Mouse (Mus musculus) layer of hippocampus, adult 9-10 months (tissue): ENCODE measurements at regions not wholly inside any gene's neighbourhood (a gene's known extent, or its start where the extent isn't known, plus 50 kb on each side); places are given as distances from the start of the nearest gene placed in this dataset.

ENCODE experiments used
- DNase-seq: peaks from one replicate; pipeline ENCODE4 v3.0.0; 2022; ENCODE audit warnings: low spot score

- no peak for DNase-seq
These were observed 149.9 kb upstream of the Trib2 start for GRCm38 (mm10) chr12:15966631-15967030.

GRCm38 (mm10) chr12:15965921-15966320, 149.2 kb upstream of the Trib2 start:
- DNase-seq = no peak

DNA sequence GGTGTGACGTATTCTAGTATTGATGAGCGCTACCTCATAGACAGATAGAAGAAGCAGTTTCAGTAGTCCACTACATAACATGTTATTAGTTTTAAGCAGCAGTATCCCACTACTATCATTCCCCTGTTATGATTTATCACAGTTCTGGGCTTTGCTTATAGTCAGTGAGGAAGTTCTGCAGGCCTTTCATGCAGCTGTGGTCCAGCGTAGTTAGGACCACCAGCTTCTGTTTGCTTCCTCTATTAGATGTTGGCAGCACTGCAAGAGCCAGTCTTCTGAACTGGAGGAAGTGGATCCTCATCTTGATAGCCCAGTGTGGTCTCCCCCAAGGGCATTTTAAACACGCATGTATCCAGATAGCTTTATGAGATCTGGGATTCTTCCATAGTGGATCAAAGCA, 147.4 kb upstream of the Trib2 start:
- DNase-seq = no peak

DNA sequence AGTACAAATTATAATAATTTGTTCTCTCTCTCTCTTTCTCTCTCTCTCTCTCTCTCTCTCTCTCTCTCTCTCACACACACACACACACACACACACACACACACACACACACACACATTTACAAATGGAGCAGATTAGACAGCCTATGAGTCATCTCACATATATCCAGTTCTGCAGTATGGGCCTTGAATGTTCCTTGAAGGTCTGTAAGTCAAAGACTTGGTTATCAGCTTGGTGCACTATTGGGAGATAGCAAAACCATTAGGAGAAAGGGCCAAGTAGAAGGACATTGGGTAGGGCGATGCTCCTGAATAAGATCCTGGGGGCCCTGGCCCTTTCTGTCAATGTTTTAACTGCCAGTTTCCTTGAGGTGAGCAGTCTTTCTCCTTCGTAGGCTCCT, 145.1 kb upstream of the Trib2 start:
- DNase-seq = no peak

DNA sequence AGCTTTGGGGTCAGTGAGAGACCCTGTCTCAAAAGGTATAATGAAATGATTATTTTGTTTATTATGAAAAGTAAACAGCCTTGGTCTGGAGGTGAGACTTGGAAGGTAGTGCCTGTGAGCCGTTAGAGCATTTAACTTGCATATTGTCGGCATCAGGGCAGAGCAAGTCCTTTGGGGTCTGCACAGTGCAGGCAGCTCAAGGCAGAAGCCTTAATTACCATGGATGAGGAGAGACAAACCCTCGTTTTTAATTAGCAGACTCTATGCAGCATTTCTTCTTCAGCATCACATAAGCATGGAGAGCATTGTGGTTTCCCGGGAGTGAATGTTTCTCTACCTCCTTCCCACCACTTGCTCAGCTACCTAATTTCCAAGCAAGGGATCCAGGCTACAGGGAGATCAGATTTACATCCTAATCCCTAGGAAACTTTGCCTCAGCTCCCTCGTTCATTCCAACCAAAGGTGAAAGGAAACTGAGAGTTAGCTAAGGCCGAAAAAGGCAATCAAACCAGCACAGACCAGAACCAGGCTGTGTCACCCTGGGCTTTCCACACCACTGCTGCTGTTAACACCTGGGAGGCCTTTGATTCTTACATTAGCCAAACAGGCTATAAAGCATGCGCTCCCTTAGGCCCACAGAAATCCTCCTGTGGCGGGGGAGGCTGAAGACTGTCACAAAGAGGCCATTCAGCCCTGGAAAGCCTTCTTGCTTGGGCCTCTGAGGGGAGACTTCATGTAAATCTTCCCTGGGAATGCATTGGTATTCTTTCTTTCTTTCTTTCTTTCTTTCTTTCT, 120.9 kb upstream of the Trib2 start:
- DNase-seq = no peak

GRCm38 (mm10) chr12:15932067-15932466, 115.3 kb upstream of the Trib2 start:
- DNase-seq = no peak

GRCm38 (mm10) chr12:15931535-15931934, 114.8 kb upstream of the Trib2 start:
- no peak for DNase-seq

DNA sequence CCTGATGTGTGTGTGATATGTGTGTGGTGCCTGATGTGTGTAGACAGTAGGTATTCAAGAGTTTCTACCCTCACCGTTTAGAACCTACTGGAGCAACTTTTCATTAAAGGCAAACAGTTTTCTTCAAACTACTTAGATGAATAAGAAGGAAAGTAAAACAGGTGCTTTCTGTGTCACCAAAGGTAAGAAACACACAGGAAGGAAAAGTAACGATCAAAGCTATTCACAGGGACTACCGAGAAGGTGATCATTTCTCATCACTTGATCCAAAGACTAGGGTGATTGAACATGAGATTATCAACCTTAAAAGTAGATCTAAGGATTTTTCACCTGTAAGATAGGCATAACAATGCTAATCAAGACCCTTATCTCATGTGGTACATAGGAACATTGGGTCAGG, 113.4 kb upstream of the Trib2 start:
- DNase-seq = no peak

DNA sequence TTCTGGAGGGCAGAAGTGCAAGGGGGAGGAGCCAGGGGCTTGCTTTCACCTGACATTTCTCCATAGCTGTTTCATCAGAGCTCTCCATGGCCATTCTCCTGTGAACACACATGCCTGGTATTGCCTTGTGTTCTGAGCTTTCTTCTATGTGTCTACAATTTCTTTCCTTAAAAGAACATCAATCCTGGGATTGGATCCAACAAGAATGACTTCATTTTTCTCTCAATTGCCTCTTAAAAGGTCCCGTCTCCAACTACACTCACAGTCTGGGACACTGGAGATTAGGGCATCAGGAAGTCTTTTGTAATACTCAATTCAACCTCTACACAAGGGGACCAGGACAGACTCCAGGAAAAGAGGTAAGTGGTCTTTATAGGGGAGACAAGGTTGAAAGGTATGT, 112.8 kb upstream of the Trib2 start:
- no peak for DNase-seq

- no peak for DNase-seq
These were observed 101.6 kb upstream of the Trib2 start for GRCm38 (mm10) chr12:15918291-15918690.

DNA sequence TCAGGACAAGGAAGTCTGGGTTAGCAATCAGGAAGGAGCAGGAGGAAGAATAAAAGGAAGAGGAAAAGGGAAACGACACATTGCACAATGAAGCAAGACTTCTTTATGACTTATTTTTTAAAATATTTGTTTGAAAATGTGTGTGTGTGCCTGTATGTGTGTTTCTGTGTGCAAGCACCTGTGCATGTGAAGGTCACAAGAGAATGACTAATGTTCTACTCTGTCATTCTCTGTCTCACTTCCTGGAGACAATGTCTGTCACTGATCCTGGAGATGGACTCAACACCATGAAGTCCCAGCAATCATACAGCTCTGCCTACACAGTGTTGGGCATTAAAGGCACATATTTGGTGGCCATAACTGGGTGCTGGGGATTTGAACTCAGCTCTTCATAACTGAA, 96.2 kb upstream of the Trib2 start:
- no peak for DNase-seq

GRCm38 (mm10) chr12:15912491-15912890, 95.8 kb upstream of the Trib2 start:
- DNase-seq = no peak

DNA sequence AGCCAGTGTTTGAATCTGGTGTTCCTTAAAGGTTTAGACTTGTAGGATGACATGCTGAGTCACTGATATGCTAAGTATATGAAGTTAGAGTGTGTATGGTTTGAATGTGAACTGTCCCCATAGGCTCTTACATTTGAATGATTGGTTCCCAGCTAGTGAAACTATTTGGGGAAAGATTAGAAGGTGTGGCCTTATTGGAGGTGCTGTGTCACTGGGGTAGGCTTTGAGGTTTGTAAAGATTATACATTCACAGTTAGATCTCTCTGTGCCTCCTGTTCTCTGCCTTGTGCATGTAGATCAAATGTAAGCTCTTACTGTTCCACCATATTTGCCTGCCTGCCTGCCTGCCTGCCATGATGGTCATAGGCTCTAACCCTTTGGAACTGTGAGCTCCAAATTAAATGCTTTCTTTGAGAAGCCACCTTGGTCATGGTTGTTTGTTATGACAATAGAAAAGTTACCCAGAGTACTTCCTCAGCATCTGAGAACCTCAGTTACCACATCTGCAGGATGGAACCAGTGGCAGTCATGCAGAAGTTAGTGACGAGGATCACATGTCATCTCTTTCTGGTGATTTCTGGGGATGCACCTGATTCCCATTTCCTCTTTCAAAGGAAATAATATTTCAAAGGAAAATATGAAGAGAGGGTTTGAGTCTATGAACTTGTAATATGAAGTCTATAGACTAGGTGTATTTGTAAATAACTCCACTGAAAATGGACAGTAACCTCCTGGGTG, 94.7 kb upstream of the Trib2 start:
- DNase-seq = no peak

DNA sequence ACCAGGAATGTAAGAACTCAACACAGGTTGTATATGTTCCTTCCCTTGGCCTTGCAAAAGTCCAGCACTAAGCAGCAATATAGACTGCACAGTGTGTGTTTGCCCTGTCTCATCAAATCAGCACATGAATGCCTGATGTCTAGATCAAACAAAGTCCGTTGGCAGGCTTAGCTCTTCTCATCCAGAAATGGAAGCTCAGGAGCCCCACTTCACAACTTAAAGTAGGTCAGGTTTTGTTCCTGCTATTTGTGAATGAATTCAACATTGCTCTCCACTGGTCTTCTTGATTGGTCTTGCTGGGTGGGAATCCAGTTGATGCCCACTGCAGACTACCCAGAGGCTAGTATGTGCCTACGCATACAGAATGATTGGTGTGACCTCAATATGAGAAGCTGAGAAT, 80.8 kb upstream of the Trib2 start:
- no peak for DNase-seq

DNA sequence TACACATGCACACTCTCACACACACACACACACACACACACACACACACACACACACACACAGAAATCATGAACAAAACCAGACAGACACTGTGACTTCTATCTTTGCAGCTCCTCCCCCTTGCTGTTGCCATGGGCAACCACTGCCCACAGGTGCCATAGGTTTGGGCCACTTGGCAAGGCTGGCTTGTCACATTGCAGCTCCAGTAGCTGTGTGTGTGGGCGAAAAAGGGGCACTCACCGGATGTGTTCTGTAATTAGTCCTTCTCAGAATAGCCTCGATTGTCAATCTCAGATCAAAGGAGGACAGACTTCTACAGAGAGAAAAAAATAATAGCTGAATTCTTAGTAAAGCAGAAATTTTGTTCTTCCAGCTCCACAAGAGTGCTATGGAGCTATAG, 79.8 kb upstream of the Trib2 start:
- no peak for DNase-seq

GRCm38 (mm10) chr12:15895215-15895614, 78.5 kb upstream of the Trib2 start:
- DNase-seq = no peak

DNA sequence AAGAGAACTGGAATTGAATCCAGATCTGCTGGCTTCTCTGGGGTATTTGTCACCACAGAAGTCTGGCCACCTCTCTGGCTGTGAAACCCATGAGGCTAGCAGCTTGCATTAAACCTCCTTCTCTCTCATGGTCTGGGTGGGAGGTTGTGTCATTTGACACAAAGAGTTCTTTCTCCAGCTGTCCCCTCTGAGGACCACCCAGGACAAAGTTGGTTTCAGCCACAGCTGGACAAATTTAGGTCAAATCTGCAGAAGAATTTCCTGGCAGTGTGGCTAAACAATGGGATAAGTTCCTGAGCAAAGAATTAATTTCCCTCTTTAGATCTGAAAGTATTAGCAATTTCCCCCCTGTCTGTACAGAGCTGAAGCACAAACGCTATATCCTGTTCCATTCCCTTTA, 73.9 kb upstream of the Trib2 start:
- no peak for DNase-seq

- no peak for DNase-seq
These were observed 63.2 kb upstream of the Trib2 start for GRCm38 (mm10) chr12:15879907-15880430.
